Mouse (Mus musculus) ES-Bruce4 (cell line): ENCODE results near the gene Gm49322. TPM values are rescaled to one million over a fixed set of nuclear protein-coding genes. Genes with fewer than 3 reads are reported as not detected.
A peak's percentile ranks its signal among the peaks of the same experiment; 100 is the strongest.

ENCODE experiments used
- H3K27ac ChIP-seq: 2 replicates; pipeline ENCODE4 v1.5.1; 2012; ENCODE audit warnings: low read length, inconsistent platforms; ENCODE audit not compliant: insufficient read depth
- H3K27me3 ChIP-seq: 2 replicates; pipeline ENCODE4 v1.6.1; 2012; ENCODE audit warnings: mild to moderate bottlenecking, low read length, inconsistent platforms; ENCODE audit not compliant: control insufficient read depth, poor library complexity, insufficient read depth, severe bottlenecking
- H3K36me3 ChIP-seq: 2 replicates; pipeline ENCODE4 v1.6.1; 2012; ENCODE audit warnings: inconsistent platforms, mild to moderate bottlenecking, low read length, moderate library complexity; ENCODE audit not compliant: control insufficient read depth, poor library complexity, insufficient read depth, severe bottlenecking
- H3K4me1 ChIP-seq: one replicate; pipeline ENCODE4 v1.8.1; 2011; ENCODE audit warnings: low read length; ENCODE audit not compliant: control insufficient read depth, insufficient read depth
- H3K4me3 ChIP-seq: 2 replicates; pipeline ENCODE4 v1.5.1; 2011; ENCODE audit warnings: low read depth, mild to moderate bottlenecking, low read length
- H3K9ac ChIP-seq: 2 replicates; pipeline ENCODE4 v1.6.1; 2012; ENCODE audit warnings: low read depth, mild to moderate bottlenecking, inconsistent platforms; ENCODE audit not compliant: poor library complexity, severe bottlenecking
- H3K9me3 ChIP-seq: replicated peaks from 2 replicates; pipeline ENCODE4 v1.6.1; 2012; ENCODE audit warnings: mild to moderate bottlenecking, low read length, inconsistent platforms; ENCODE audit not compliant: control insufficient read depth, poor library complexity, insufficient read depth, severe bottlenecking
- CTCF ChIP-seq: IDR thresholded peaks from one replicate; pipeline ENCODE4 v1.8.1; 2011; ENCODE audit warnings: low read depth, low read length
- EP300 ChIP-seq: IDR thresholded peaks from 2 replicates; pipeline ENCODE4 v1.6.1; 2011; ENCODE audit warnings: low read depth, low read length; ENCODE audit not compliant: insufficient read depth
- POLR2A ChIP-seq: IDR thresholded peaks from one replicate; pipeline ENCODE4 v1.8.1; 2011; ENCODE audit warnings: low read length; ENCODE audit not compliant: insufficient read depth
- polyA plus RNA-seq: library from polyadenylated mRNA; stranded (reverse); fragments of >200 nt; gene quantifications from 2 replicates; pipeline ENCODE4 v1.2.4, GENCODE M21; 2011; ENCODE audit warnings: low read depth; ENCODE audit not compliant: missing spikeins, insufficient read depth, insufficient read length

Gene Gm49322
- polyA plus RNA-seq, 1 experiment, result 2.4 TPM

DNA sequence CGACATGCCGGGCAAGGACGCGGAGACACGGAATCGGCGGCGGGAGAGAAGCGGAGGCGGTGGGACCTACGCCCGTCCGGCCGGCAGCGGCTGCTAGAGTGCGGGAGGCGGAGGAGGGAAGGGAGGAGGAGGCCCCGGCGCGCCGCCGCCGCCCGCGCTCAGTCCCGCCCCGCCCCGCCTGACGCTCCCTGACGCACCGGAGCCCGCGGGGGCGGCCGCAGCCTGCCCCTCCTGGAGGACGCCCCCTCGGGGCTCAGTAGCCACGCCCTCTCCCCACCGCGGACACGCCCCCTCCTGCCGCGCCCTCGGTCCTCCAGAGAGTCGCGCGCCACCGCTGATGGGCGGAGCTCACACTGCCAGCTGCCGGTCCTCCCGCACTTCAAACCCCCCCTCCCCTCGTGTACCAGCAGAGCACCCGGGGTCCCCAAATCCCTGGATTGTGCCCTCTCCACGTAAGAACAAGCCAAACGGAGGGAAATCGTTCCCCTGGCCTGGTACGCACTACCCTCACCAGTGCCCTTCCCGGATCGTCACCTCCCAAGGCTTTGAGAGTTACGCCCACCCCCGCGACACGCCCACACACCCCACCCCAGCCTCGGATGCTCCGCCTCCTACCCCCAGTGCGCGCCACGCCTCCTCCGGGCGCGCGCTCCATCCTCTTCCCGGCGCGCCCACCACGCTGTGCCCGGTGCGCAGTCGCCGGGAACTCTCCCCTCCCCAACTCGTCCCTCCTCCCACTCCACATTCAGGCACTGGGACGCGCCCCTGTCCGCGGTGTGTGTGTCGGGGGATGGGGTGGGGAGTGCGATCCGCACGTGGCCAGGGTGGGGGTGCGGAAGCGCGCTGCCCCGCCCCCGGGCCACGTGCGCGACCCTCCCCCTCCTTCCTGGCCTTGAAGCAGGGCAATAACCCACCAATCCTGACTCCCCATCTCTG is 28.4 kb upstream of the Gm49322 start, which contains the start of gene Klf16:
Gene Klf16, minus strand, starts transcription at position 127 of the 936 bp plus-strand sequence.
- Histone ChIP-seq H3K27ac (peak within 1 kb of the TSS; percentile 94), H3K4me3 (peak within 1 kb of the TSS; percentile 94), H3K4me1 (peaks cover 7% of the 10 kb centered on the region), H3K36me3 (no peaks in the 10 kb centered on the region), H3K9ac (peak within 1 kb of the TSS; percentile 94), H3K27me3 (no peaks in the 10 kb centered on the region), H3K9me3 (no peaks in the 10 kb centered on the region)
- TF ChIP-seq EP300 (peak; percentile 70), CTCF (no peak), POLR2A (peak; percentile 44)

DNA sequence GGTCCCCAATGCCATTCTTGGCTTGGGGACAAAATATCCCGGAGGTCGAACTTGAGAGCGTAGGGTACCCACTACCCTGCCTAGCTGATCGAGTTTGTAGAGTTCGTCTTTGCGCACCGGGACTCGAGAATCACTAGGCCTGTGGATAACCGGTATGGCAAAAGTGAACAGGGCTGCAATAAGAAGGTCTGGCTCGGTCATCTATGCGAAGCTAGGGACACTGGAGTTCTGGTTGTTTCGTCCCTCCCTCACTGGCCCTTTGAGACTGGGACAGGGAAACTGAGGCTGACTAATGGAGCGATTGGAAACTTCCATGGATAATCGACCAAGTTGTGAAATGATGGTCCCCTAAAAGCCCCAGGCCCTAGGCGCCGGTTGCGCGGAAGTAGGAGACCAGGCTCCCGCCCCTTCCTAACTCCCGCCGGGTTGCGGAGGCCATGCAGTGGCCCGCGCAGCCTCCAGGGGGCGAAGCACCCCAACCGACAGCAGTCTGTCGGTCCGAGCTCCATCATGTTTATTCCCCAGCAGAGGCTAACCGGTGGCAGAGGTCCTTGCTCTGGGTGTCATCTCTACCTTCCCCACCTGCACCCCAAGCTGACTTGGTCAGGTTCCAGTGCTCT is 27.6 kb upstream of the Gm49322 start:
- Histone ChIP-seq H3K9ac (peak overlapping the region; percentile 94), H3K4me1 (peaks cover 7% of the 10 kb centered on the region), H3K27me3 (no peaks in the 10 kb centered on the region), H3K4me3 (peak overlapping the region; percentile 77), H3K27ac (peak overlapping the region; percentile 94), H3K9me3 (no peaks in the 10 kb centered on the region), H3K36me3 (no peaks in the 10 kb centered on the region)
- TF ChIP-seq POLR2A (peak; percentile 56), EP300 (0 out of 2 replicates have a peak, but pooled peaks have one; percentile 13), CTCF (peak; percentile 71)

DNA sequence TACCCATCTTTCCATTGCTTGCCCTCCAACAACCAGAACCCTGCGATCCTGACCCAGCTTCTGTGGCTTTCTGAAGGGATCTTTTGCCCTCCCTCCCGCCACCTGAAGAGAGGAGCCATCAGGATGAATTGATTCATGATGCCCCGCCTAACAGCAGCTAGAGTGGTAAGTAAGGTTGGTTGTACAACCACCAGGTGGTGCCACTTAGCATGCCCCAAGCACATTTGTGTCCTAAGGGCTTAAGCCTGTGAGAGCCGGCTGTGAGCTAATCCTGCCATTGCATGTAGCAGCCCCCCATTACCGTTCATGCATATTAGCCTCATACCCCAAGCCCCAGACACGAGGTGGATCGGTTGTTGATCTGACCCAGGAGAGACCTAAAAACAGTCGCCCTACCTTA is 26.9 kb upstream of the Gm49322 start:
- TF ChIP-seq CTCF (peak; percentile 55), POLR2A (no peak)
- Histone ChIP-seq H3K27me3 (no peaks in the 10 kb centered on the region), H3K4me1 (peaks cover 5% of the 10 kb centered on the region), H3K36me3 (no peaks in the 10 kb centered on the region), H3K4me3 (peak overlapping the region; percentile 61), H3K9me3 (no peaks in the 10 kb centered on the region), H3K9ac (peak overlapping the region; percentile 94), H3K27ac (peak overlapping the region; percentile 71)

DNA sequence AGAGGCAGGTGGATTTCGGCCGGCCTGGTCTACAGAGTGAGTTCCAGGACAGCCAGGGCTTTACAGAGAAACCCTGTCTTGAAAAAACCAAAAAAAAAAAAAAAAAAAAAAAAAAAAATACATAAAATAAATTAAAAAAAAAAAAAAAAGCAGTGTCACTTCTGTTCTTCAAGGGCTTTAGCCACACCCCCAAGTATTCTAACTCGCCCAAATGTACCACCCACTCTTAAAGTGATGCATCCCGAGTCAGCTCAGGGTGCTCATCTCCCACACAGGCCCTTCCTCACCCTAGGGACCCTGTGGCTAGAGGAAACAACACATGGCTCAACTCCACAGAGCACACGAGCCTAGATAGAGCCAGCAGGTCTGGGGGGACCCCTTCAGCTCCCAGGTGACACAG is 22.8 kb upstream of the Gm49322 start:
- no peak for TF ChIP-seq CTCF
- no peak for TF ChIP-seq POLR2A
- TF ChIP-seq EP300, result no peak
- H3K36me3 ChIP-seq, result no peaks in the 10 kb centered on the region

DNA sequence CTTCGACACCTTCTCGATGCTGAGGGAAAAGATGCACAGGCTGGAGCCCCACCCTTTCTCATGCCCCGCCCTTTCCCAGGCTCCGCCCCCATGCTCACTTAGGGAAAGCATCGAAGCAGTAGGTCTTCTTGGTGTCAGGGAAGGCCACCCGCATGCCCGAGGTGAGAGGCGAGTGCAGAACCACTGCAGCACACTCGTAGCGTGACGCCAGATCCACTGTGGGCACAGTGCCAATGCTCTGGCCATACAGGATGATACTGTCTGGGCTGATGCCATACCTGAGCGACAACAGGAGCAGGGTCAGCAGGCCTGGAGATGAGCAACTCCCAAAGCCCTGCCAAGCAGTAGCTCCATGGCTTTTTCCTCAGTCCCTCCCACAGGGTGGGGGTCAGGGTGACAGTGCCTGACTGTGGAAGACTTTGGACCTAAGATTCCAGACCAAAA is 21.8 kb upstream of the Gm49322 start:
- TF ChIP-seq CTCF, result no peak
- no peak for TF ChIP-seq EP300
- TF ChIP-seq POLR2A, result no peak
- Histone ChIP-seq H3K4me1 (peaks cover 3% of the 10 kb centered on the region), H3K27me3 (no peaks in the 10 kb centered on the region), H3K9ac (no peak overlapping the region), H3K27ac (no peak overlapping the region), H3K9me3 (no peaks in the 10 kb centered on the region), H3K36me3 (no peaks in the 10 kb centered on the region), H3K4me3 (peak overlapping the region; percentile 16; the same call in 1 of the 2 replicates)

More for the DNA sequence above, 22.8 kb upstream of the Gm49322 start:
- no peaks in the 10 kb centered on the region for H3K4me1 ChIP-seq
- H3K9me3 ChIP-seq, result no peaks in the 10 kb centered on the region
- H3K27ac ChIP-seq, result no peak overlapping the region
- H3K4me3 ChIP-seq, result no peak overlapping the region
- H3K27me3 ChIP-seq, result no peaks in the 10 kb centered on the region
- no peak overlapping the region for H3K9ac ChIP-seq
